Mouse (Mus musculus): ENCODE measurements around the gene Gcgr.

The Gcgr gene

GRCm38 (mm10) chr11:120530085-120530964 lies at the start of gene Gcgr:
Gene Gcgr, plus strand, starts transcription at chr11:120530699.
- DNase-seq (ENCODE audit: extremely low spot score) = peak; percentile 46

GRCm38 (mm10) chr11:120483448-120483934 lies 47.0 kb upstream of the Gcgr start:
- DNase-seq (ENCODE audit: extremely low spot score) = no peak

GRCm38 (mm10) chr11:120484265-120484981 lies 46.1 kb upstream of the Gcgr start, which contains the start of gene Mrpl12:
Gene Mrpl12, plus strand, starts transcription at chr11:120484613.
- DNase-seq (ENCODE audit: extremely low spot score) = peak; percentile 91

GRCm38 (mm10) chr11:120485251-120485650 lies 45.2 kb upstream of the Gcgr start:
- DNase-seq (ENCODE audit: extremely low spot score) = no peak

GRCm38 (mm10) chr11:120488516-120488915 lies 42.0 kb upstream of the Gcgr start:
- no peak for DNase-seq (ENCODE audit: extremely low spot score)

- peak; percentile 81 for DNase-seq (ENCODE audit: extremely low spot score)
Measured at GRCm38 (mm10) chr11:120489054-120489761, 41.3 kb upstream of the Gcgr start.

GRCm38 (mm10) chr11:120490291-120491046 lies 40.0 kb upstream of the Gcgr start:
- no peak for DNase-seq (ENCODE audit: extremely low spot score)

GRCm38 (mm10) chr11:120491317-120492023 lies 39.0 kb upstream of the Gcgr start, which contains the start of gene Slc25a10:
Gene Slc25a10, plus strand, starts transcription at chr11:120491840.
- peak; percentile 90 for DNase-seq (ENCODE audit: extremely low spot score)

GRCm38 (mm10) chr11:120492024-120492877 lies 38.2 kb upstream of the Gcgr start:
- peak; percentile 61 for DNase-seq (ENCODE audit: extremely low spot score)

GRCm38 (mm10) chr11:120492878-120493203 lies 37.7 kb upstream of the Gcgr start:
- no peak for DNase-seq (ENCODE audit: extremely low spot score)

- no peak for DNase-seq (ENCODE audit: extremely low spot score)
Measured at GRCm38 (mm10) chr11:120493351-120493750, 37.1 kb upstream of the Gcgr start.

- DNase-seq (ENCODE audit: extremely low spot score) = no peak
Measured at GRCm38 (mm10) chr11:120493911-120494310, 36.6 kb upstream of the Gcgr start.

GRCm38 (mm10) chr11:120497436-120497835 lies 33.1 kb upstream of the Gcgr start:
- DNase-seq (ENCODE audit: extremely low spot score) = no peak

GRCm38 (mm10) chr11:120498226-120498625 lies 32.3 kb upstream of the Gcgr start:
- DNase-seq (ENCODE audit: extremely low spot score) = no peak

- no peak for DNase-seq (ENCODE audit: extremely low spot score)
Measured at GRCm38 (mm10) chr11:120498891-120499290, 31.6 kb upstream of the Gcgr start.

- DNase-seq (ENCODE audit: extremely low spot score) = no peak
Measured at GRCm38 (mm10) chr11:120499894-120500293, 30.6 kb upstream of the Gcgr start.

- no peak for DNase-seq (ENCODE audit: extremely low spot score)
Measured at GRCm38 (mm10) chr11:120500357-120500756, 30.1 kb upstream of the Gcgr start.

- no peak for DNase-seq (ENCODE audit: extremely low spot score)
Measured at GRCm38 (mm10) chr11:120501018-120501417, 29.5 kb upstream of the Gcgr start.

GRCm38 (mm10) chr11:120501701-120502100 lies 28.8 kb upstream of the Gcgr start:
- DNase-seq (ENCODE audit: extremely low spot score) = no peak

GRCm38 (mm10) chr11:120505661-120506060 lies 24.8 kb upstream of the Gcgr start:
- no peak for DNase-seq (ENCODE audit: extremely low spot score)

All from embryo, embryonic 9.5 days (tissue).